Mouse (Mus musculus): ENCODE data around the gene Armc12.
A peak's percentile ranks its signal among the peaks of the same experiment; 100 is the strongest.

The Armc12 gene

GRCm38 (mm10) chr17:28530506-28530905 is at the start of gene Armc12:
Gene Armc12 (plus strand): TSS chr17:28530806.
- no peak for ATAC-seq (ENCODE audit: low TSS enrichment)

- no peak for ATAC-seq (ENCODE audit: low TSS enrichment)
Observed at GRCm38 (mm10) chr17:28484704-28485445, 45.7 kb upstream of the Armc12 start.

GRCm38 (mm10) chr17:28485446-28485948 is 45.1 kb upstream of the Armc12 start:
- ATAC-seq (ENCODE audit: low TSS enrichment): peak; percentile 47

- ATAC-seq (ENCODE audit: low TSS enrichment): peak; percentile 95
Observed at GRCm38 (mm10) chr17:28485977-28486400, 44.6 kb upstream of the Armc12 start.

- ATAC-seq (ENCODE audit: low TSS enrichment): no peak
Observed at GRCm38 (mm10) chr17:28486720-28487119, 43.9 kb upstream of the Armc12 start.

- ATAC-seq (ENCODE audit: low TSS enrichment): no peak
Observed at GRCm38 (mm10) chr17:28487584-28488257, 42.9 kb upstream of the Armc12 start.

- no peak for ATAC-seq (ENCODE audit: low TSS enrichment)
Observed at GRCm38 (mm10) chr17:28488258-28489013, 42.2 kb upstream of the Armc12 start.

- ATAC-seq (ENCODE audit: low TSS enrichment): no peak
Observed at GRCm38 (mm10) chr17:28491035-28491770, 39.4 kb upstream of the Armc12 start.

- no peak for ATAC-seq (ENCODE audit: low TSS enrichment)
Observed at GRCm38 (mm10) chr17:28495832-28496231, 34.8 kb upstream of the Armc12 start.

- no peak for ATAC-seq (ENCODE audit: low TSS enrichment)
Observed at GRCm38 (mm10) chr17:28499190-28499589, 31.4 kb upstream of the Armc12 start.

- ATAC-seq (ENCODE audit: low TSS enrichment): no peak
Observed at GRCm38 (mm10) chr17:28500465-28500864, 30.1 kb upstream of the Armc12 start.

GRCm38 (mm10) chr17:28502196-28502821 is 28.3 kb upstream of the Armc12 start:
- ATAC-seq (ENCODE audit: low TSS enrichment): no peak

GRCm38 (mm10) chr17:28504182-28504581 is 26.4 kb upstream of the Armc12 start:
- no peak for ATAC-seq (ENCODE audit: low TSS enrichment)

- ATAC-seq (ENCODE audit: low TSS enrichment): no peak
Observed at GRCm38 (mm10) chr17:28505591-28505990, 25.0 kb upstream of the Armc12 start.

GRCm38 (mm10) chr17:28506895-28507294 is 23.7 kb upstream of the Armc12 start:
- no peak for ATAC-seq (ENCODE audit: low TSS enrichment)

GRCm38 (mm10) chr17:28507496-28507895 is 23.1 kb upstream of the Armc12 start:
- ATAC-seq (ENCODE audit: low TSS enrichment): no peak

- ATAC-seq (ENCODE audit: low TSS enrichment): no peak
Observed at GRCm38 (mm10) chr17:28510445-28511342, 19.9 kb upstream of the Armc12 start.

GRCm38 (mm10) chr17:28511616-28512541 is 18.7 kb upstream of the Armc12 start:
- ATAC-seq (ENCODE audit: low TSS enrichment): no peak

GRCm38 (mm10) chr17:28512696-28513095 is 17.9 kb upstream of the Armc12 start:
- ATAC-seq (ENCODE audit: low TSS enrichment): no peak
